Mouse (Mus musculus) MN1 (cell line): Measurements from ENCODE around the gene Kcnrg.

Experiments
- DNase-seq: peaks from one replicate; pipeline ENCODE4 v3.0.0-alpha.2; 2016; ENCODE audit warnings: low spot score

Gene Kcnrg

GRCm38 (mm10) chr14:61645547-61645946 is 38.3 kb downstream of the Kcnrg start:
- DNase-seq = no peak

GRCm38 (mm10) chr14:61647182-61647880 is 40.1 kb downstream of the Kcnrg start:
- DNase-seq = peak; percentile 59

GRCm38 (mm10) chr14:61647881-61648684 is 40.8 kb downstream of the Kcnrg start:
- peak; percentile 60 for DNase-seq

GRCm38 (mm10) chr14:61648685-61649504 is 41.6 kb downstream of the Kcnrg start:
- DNase-seq = peak; percentile 97

GRCm38 (mm10) chr14:61650291-61650960 is 43.2 kb downstream of the Kcnrg start:
- peak; percentile 71 for DNase-seq

GRCm38 (mm10) chr14:61656469-61656868 is 49.2 kb downstream of the Kcnrg start:
- no peak for DNase-seq

- DNase-seq = no peak
Observed at GRCm38 (mm10) chr14:61661496-61661895, 54.2 kb downstream of the Kcnrg start.

- DNase-seq = no peak
Observed at GRCm38 (mm10) chr14:61662307-61662706, 55.0 kb downstream of the Kcnrg start.
